Mouse (Mus musculus): ENCODE results near the gene Gtf2ird2.

- TF ChIP-seq POLR2A (IDR thresholded peaks at IDR 0.05; ENCODE audit: borderline replicate concordance, control insufficient read depth, low read depth, low read length) (no peak), CTCF (IDR thresholded peaks at IDR 0.05; ENCODE audit: control insufficient read depth, insufficient read depth, low read length) (no peak)
Measured at GRCm38 (mm10) chr5:134178536-134178935, 5.3 kb upstream of the Gtf2ird2 start.

Data from bone marrow, adult 2 months (tissue).